Mouse (Mus musculus) neural tube, embryonic 14.5 days (tissue): ENCODE measurements around the gene Atp6v1f. TPM values are rescaled to one million over a fixed set of nuclear protein-coding genes. Genes with fewer than 3 reads are reported as not detected.
A peak's percentile ranks its signal among the peaks of the same experiment; 100 is the strongest.

Experiments used
- ATAC-seq: fragments of 200-750 bp; cut with Nextera tagmentation; 2 replicates; pipeline ENCODE4 v1.8.0; 2017; ENCODE audit warnings: low read depth, mild to moderate bottlenecking, moderate TSS enrichment, moderate library complexity
- H3K27ac ChIP-seq: fragments of 300-500 bp; sonication (generic); 2 replicates; pipeline ENCODE4 v1.5.1; 2014; ENCODE audit warnings: low read depth, mild to moderate bottlenecking, control low read depth, low read length, moderate library complexity, mixed read lengths
- H3K27me3 ChIP-seq: fragments of 300-500 bp; sonication (generic); 2 replicates; pipeline ENCODE4 v1.6.1; 2014; ENCODE audit warnings: low read length; ENCODE audit not compliant: control insufficient read depth, insufficient read depth
- H3K36me3 ChIP-seq: fragments of 300-500 bp; sonication (generic); 2 replicates; pipeline ENCODE4 v1.6.1; 2014; ENCODE audit warnings: low read length, mixed read lengths; ENCODE audit not compliant: control insufficient read depth, insufficient read depth
- H3K4me1 ChIP-seq: fragments of 300-500 bp; sonication (generic); 2 replicates; pipeline ENCODE4 v1.6.1; 2014; ENCODE audit warnings: low read length; ENCODE audit not compliant: control insufficient read depth, insufficient read depth
- H3K4me2 ChIP-seq: fragments of 300-500 bp; sonication (generic); 2 replicates; pipeline ENCODE4 v1.6.1; 2014; ENCODE audit warnings: mild to moderate bottlenecking, low read depth, low read length, control low read depth
- H3K4me3 ChIP-seq: fragments of 300-500 bp; sonication (generic); 2 replicates; pipeline ENCODE4 v1.5.1; 2014; ENCODE audit warnings: low read depth, low read length, control low read depth, mixed read lengths
- H3K9ac ChIP-seq: fragments of 300-500 bp; sonication (generic); replicated peaks from 2 replicates; pipeline ENCODE4 v1.6.1; 2014; ENCODE audit warnings: low read depth, mild to moderate bottlenecking, control low read depth, low read length, mixed read lengths
- H3K9me3 ChIP-seq: fragments of 300-500 bp; sonication (generic); 2 replicates; pipeline ENCODE4 v1.6.1; 2016; ENCODE audit warnings: low read length; ENCODE audit not compliant: control insufficient read depth
- WGBS: fragments of 180-500 bp; shearing (Covaris S2); extraction: QIAGEN DNeasy Blood & Tissue Kit; methylation state at CpG from one replicate; pipeline ENCODE4 v1.1.7; 2014; 5-methylcytosine and 5-hydroxymethylcytosine counted together
- polyA plus RNA-seq: library from polyadenylated mRNA; unstranded; fragments of >200 nt; fragmentation: Nextera tagmentation; extraction: Ambion mirVana; gene quantifications from 2 replicates; pipeline ENCODE4 v1.2.1, GENCODE M21; 2014

Gene Atp6v1f
- polyA plus RNA-seq, 1 experiment from 2014 or later = 350 TPM

DNA sequence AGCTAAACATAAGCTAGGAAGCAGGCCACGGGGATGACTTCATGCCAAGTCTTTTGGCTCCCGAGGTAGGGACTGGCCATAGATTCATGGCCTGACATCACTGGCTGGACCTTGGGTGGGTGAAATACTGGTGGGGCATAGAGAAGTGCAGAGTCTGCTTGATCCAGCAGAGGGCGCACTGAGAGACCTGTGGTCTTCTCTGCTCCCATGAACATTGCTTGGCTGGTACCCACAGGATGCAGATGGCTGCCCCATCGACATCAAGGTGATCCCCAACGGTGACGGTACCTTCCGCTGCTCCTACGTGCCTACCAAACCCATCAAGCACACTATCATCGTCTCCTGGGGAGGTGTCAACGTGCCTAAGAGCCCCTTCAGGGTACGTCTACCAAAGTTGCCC, 22.7 kb upstream of the Atp6v1f start:
- H3K36me3 ChIP-seq = no peaks in the 10 kb centered on the region; the same call in 1 of the 2 replicates
- no peak overlapping the region for H3K4me3 ChIP-seq
- no peaks in the 10 kb centered on the region for H3K27me3 ChIP-seq
- no peaks in the 10 kb centered on the region for H3K9me3 ChIP-seq
- H3K4me2 ChIP-seq = no peak overlapping the region
- ATAC-seq = no peak
- no peaks in the 10 kb centered on the region for H3K4me1 ChIP-seq
- H3K9ac ChIP-seq = no peak overlapping the region
- H3K27ac ChIP-seq = no peak overlapping the region
- 72% methylated on average over 11 of the region's 11 CpGs for WGBS

DNA sequence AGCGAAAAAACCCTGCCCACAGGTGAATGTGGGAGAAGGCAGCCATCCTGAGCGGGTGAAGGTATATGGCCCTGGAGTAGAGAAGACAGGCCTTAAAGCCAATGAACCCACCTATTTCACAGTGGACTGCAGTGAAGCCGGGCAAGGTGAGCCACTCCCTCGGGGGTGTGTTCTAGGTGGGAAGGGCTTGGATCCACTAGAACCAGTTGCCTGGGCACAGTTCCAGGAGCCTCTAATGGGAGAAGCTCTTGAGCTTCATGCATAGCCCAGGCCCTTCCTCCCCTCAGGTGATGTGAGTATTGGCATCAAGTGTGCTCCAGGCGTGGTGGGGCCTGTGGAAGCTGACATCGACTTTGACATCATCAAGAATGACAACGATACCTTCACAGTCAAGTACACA, 22.2 kb upstream of the Atp6v1f start:
- Histone ChIP-seq H3K4me3 (no peak overlapping the region), H3K4me2 (no peak overlapping the region), H3K27me3 (no peaks in the 10 kb centered on the region), H3K36me3 (no peaks in the 10 kb centered on the region; the same call in 1 of the 2 replicates), H3K9me3 (no peaks in the 10 kb centered on the region), H3K27ac (no peak overlapping the region), H3K4me1 (no peaks in the 10 kb centered on the region), H3K9ac (no peak overlapping the region)
- ATAC-seq = no peak
- WGBS = 97% methylated on average over 7 of the region's 7 CpGs

GRCm38 (mm10) chr6:29449858-29450257, 17.7 kb upstream of the Atp6v1f start:
- no peaks in the 10 kb centered on the region for H3K9me3 ChIP-seq
- H3K27ac ChIP-seq = no peak overlapping the region
- no peaks in the 10 kb centered on the region for H3K36me3 ChIP-seq
- no peak overlapping the region for H3K4me3 ChIP-seq
- peak; percentile 28; the same call in 1 of the 2 replicates for ATAC-seq
- WGBS = 32% methylated on average over 4 of the region's 4 CpGs
- no peaks in the 10 kb centered on the region for H3K27me3 ChIP-seq
- H3K4me2 ChIP-seq = no peak overlapping the region
- no peak overlapping the region for H3K9ac ChIP-seq
- no peaks in the 10 kb centered on the region for H3K4me1 ChIP-seq

- H3K36me3 ChIP-seq = no peaks in the 10 kb centered on the region
- whole genome bisulfite sequencing = 94% methylated on average over 6 of the region's 6 CpGs
- H3K4me2 ChIP-seq = no peak overlapping the region
- H3K27ac ChIP-seq = no peak overlapping the region
- ATAC-seq = no peak
- no peaks in the 10 kb centered on the region for H3K27me3 ChIP-seq
- H3K9ac ChIP-seq = no peak overlapping the region
- H3K9me3 ChIP-seq = no peaks in the 10 kb centered on the region
- H3K4me3 ChIP-seq = no peak overlapping the region
- no peaks in the 10 kb centered on the region for H3K4me1 ChIP-seq
These were observed 16.9 kb upstream of the Atp6v1f start for GRCm38 (mm10) chr6:29450667-29451066.

DNA sequence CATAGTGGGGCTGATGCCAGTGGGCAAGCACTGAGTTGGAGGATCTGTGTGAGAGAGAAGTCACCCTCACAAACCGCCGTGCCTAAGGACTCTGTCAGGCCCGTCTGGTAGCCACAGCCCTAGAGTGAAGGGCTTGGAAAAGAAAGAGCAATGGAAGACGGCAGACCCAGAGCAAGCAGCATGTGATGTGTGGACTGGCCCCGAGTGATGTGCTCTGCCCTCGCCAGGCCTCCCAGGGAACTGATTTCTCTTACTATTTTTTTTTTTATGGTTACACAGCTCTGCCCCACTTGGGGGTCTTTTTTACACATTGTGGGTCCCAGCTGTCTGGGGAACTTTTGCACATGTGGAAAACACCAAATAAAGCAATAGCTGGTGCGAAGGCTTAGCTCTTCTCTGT, 6.0 kb upstream of the Atp6v1f start:
- no peak for ATAC-seq
- Histone ChIP-seq H3K27ac (no peak overlapping the region), H3K4me2 (no peak overlapping the region), H3K9me3 (no peaks in the 10 kb centered on the region), H3K4me3 (no peak overlapping the region), H3K36me3 (no peaks in the 10 kb centered on the region), H3K27me3 (no peaks in the 10 kb centered on the region), H3K4me1 (no peaks in the 10 kb centered on the region), H3K9ac (no peak overlapping the region)
- 64% methylated on average over 7 of the region's 7 CpGs for WGBS

DNA sequence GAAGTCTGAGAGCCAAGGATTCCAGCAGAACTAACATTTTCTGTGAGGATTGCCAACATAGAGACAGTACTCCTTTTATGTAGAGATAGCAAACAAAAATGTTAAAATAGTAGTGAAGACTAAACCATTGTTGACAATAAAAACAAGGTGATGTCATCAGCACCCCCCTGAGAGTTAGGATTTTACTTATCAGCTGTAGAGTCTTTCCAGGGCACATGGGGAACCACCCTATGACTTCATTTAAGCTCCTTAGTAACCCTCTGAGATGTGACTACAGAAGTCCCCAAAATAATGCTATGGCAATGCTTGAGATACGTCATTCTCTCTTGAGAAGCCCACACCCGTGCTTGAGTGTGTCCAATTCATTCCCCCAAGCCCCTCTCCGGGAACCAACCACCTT, 4.1 kb upstream of the Atp6v1f start:
- H3K27ac ChIP-seq = no peak overlapping the region

GRCm38 (mm10) chr6:29468851-29469250, 1.3 kb downstream of the Atp6v1f start:
- H3K4me2 ChIP-seq = peak overlapping the region; percentile 72
- 95% methylated on average over 3 of the region's 3 CpGs for WGBS
- no peak for ATAC-seq
- no peaks in the 10 kb centered on the region for H3K9me3 ChIP-seq
- H3K4me1 ChIP-seq = peaks cover 9% of the 10 kb centered on the region
- peaks cover 11% of the 10 kb centered on the region; the same call in 1 of the 2 replicates for H3K36me3 ChIP-seq
- H3K27ac ChIP-seq = no peak overlapping the region
- H3K27me3 ChIP-seq = no peaks in the 10 kb centered on the region
- no peak overlapping the region; the same call in 1 of the 2 replicates for H3K9ac ChIP-seq
- peak overlapping the region; percentile 68 for H3K4me3 ChIP-seq

More for the DNA sequence above, 4.1 kb upstream of the Atp6v1f start:
- Histone ChIP-seq H3K4me1 (peaks cover under 1% of the 10 kb centered on the region), H3K27me3 (no peaks in the 10 kb centered on the region), H3K9ac (no peak overlapping the region), H3K4me2 (no peak overlapping the region), H3K9me3 (no peaks in the 10 kb centered on the region), H3K4me3 (no peak overlapping the region), H3K36me3 (no peaks in the 10 kb centered on the region)
- no peak for ATAC-seq
- 82% methylated on average over 3 of the region's 3 CpGs for WGBS

DNA sequence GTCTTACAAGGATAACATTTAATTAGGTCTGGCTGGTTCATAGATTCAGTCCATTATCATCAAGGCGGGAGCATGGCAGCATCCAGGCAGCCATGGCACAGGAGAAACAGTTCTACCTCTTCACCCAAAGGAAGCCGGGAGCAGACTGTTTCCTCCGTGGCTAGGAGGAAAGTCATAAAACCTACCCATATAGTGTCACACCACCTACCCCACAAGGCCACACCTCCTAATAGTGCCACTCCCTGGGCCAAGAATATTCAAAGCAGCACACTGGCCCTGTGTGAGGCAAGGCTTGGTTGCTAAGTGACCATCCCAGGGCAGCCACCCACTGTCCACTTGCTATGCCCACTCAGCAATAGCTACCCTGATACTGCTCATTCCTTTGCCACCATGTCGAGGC, 3.6 kb downstream of the Atp6v1f start, which contains the start of gene Atp6v1fnb:
Gene Atp6v1fnb, plus strand, starts transcription at position 301 of the 400 bp plus-strand sequence.
- no peak for ATAC-seq
- peaks cover 9% of the 10 kb centered on the region for H3K4me1 ChIP-seq
- WGBS = 92% methylated on average over 4 of the region's 4 CpGs
- H3K27ac ChIP-seq = no peak within 1 kb of the TSS
- no peaks in the 10 kb centered on the region for H3K27me3 ChIP-seq
- no peaks in the 10 kb centered on the region for H3K9me3 ChIP-seq
- H3K36me3 ChIP-seq = peaks cover 11% of the 10 kb centered on the region; the same call in 1 of the 2 replicates
- H3K4me3 ChIP-seq = no peak within 1 kb of the TSS
- no peak within 1 kb of the TSS for H3K9ac ChIP-seq
- H3K4me2 ChIP-seq = no peak within 1 kb of the TSS

DNA sequence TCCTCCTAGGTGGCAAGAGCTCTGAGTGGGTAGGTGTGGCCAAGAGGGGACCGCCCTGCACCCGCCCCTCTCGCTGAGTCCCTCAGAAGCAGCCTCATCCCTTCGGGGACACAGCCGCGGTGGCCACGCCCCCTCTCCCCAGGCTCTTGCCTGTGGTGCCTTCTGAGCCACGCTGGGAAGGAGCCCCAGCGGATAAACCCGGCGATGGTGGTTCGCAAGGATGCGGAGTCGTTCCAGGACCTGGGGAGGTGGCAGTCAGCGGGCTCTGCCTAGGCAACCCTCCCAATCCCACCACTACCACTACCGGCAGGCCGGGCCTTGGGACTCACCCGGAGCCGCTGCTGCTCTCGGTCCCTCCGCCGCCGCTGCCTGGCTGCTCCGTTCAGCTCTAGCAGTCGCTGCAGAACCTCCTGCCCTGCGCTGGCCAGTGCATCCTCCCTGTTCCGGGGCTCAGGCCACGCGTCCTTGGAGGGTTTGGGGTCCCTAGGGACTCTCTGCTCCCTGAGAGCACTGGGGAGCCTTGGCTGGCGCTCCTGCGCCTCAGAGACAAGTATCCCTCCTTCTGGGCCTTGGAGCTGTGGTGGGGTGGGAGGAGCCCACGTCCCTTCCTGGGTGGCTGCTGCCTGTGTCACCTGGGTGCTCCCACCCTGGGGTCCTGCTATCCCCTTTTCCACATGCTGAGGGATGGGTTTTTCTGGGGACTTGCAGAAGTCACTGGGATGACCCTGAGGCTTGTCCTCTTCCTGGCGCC, 6.6 kb downstream of the Atp6v1f start:
- peak overlapping the region; percentile 53 for H3K4me2 ChIP-seq
- peak overlapping the region; percentile 22; the same call in 1 of the 2 replicates for H3K4me3 ChIP-seq
- peaks cover under 1% of the 10 kb centered on the region for H3K4me1 ChIP-seq
- no peaks in the 10 kb centered on the region for H3K9me3 ChIP-seq
- WGBS = under 1% methylated on average over 33 of the region's 33 CpGs
- H3K36me3 ChIP-seq = peaks cover 11% of the 10 kb centered on the region; the same call in 1 of the 2 replicates
- no peak overlapping the region for H3K27ac ChIP-seq
- H3K27me3 ChIP-seq = no peaks in the 10 kb centered on the region
- ATAC-seq = peak; percentile 89
- H3K9ac ChIP-seq = peak overlapping the region; percentile 42
